Mouse (Mus musculus): ENCODE measurements at regions not wholly inside any gene's neighbourhood (a gene's known extent, or its start where the extent isn't known, plus 50 kb on each side); places are given as distances from the start of the nearest gene placed in this dataset.

DNA sequence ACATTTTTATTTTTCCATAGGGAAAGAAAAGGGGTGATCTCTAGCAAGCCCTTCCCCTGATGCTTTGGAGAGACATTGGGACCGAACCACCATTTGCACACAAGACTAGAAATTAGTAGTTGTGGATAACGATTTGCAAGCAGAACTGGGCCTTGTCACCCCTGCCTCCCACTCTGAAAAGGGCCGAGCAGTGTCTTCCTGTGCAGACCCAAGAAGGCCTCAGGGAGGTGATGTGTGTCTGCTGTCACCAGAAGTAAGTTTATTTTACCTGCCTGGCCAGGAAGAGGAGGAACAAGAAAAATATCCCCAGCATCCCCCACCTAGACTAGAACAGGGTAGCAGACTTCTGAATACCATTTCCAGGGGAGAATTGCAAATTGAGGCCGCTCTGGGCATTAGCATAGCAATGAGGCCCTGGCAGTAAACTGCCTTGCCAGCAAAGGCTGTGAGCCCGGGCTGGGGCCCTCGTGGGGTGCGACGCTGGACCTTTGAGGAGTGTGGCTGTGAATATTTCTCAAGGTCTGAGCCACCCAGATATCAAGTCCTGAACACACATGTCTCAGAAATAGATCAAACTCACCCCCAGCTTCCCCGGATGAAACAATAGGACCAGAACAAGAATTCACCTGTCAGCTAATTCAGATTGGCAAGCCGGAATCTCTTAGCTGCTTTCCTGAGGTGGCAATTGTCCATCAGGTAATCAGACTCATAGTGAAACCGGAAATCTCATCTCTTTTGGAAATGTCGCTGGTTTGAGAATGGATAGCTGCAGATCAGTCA is 470.4 kb downstream of the Vrk1 start:
- DNase-seq (ENCODE audit: low spot score in 2 of 2): no peak

DNA sequence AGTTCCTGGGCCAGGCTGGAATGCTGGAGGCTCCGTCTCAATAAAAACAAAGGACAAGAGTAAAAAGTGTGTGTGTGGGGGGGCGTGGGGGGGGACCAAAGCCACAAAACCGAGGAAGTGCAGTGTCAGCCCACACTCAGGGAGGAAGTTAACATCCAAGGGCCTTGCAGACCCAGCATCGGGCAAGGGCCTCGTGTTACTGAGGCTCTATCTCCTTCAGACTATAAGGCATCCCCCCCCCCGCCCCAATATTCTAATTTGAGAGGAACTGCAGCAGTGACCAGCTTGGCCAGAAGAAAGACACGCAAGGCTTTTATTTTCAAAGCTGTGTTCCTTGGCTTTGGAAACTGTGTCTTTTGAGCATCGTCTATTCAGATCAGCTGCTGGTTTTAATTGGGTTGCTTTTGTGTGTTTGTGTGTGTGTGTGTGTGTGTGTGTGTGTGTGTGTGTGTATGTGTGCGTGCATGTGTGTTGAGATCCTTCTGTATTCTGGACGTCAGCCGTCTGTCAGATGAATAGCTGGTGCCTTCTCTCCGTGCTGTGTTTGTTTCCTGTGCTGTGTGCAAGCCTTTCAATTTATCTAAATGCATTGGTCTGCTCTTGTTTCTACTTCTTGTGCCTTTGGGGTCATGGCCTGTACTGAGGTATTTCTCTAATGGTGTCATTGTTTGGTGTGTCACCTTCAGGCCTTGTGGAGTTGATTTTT is 491.7 kb downstream of the Vrk1 start:
- no peak for DNase-seq (ENCODE audit: low spot score in 2 of 2)

DNA sequence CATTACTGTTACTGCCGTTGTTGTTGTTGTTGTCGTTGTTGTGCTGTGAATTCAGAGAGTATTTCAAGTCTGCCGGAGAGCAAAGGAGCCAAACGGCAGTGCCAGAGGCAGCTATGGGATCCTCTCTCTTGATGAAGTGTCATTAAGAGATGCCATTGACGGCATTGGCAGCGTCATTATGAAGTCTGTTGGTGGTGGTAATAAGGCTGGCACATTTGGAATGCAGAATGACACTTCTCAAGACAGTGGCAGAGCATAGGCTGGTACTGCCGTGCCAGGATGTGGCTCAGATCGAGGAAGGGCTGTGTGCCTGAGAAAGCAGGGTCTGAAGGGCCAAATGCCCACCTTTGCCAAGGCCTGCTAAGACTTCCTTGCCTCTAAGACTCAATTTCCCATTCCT is 494.3 kb downstream of the Vrk1 start:
- DNase-seq (ENCODE audit: low spot score in 2 of 2): no peak

DNA sequence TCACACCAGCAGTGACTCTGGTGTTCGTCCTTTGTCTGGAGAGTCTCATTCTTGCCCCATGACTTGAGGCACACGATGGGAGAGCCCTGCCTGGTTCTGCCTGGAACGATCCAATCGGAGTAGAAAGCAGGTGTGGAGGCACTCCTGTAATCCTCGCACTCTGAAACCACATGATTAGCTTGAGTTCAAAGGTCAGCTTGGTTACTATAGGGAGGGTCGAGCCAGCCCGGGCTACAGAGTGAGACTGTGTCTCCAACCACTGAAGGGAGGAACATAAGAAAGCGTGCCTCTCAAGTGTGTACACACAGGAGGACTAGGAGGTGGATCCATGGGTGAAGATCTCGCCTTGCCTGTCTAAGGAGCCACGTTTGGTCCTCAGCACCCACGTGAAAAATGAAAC is 504.0 kb downstream of the Vrk1 start:
- no peak for DNase-seq (ENCODE audit: low spot score in 2 of 2)

DNA sequence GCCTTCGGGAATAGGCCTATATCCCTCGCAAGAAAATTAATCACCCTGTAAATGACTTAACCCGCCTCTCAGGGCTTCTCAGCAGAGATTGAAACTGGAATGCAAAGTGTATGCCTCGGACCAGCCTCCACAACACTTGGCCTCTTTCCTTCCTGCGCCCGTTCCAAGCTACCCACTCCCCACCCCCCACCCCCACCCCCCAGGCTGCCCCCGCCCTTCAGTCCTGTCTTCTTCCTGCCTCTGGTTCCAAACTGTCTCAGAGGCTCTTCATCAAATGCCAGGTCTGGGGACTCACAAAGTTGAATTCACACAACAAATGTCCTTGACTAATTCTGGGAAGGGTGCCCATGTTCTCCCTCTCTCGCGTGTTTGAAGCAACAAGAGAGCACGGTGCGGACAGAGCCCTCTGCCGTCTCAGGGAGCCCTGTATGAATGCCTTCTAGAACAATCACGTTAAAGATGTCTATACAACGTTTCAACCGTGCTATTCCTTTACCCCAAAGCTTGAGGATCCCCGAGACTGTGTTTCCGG is 505.3 kb downstream of the Vrk1 start:
- DNase-seq (ENCODE audit: low spot score in 2 of 2): no peak

DNA sequence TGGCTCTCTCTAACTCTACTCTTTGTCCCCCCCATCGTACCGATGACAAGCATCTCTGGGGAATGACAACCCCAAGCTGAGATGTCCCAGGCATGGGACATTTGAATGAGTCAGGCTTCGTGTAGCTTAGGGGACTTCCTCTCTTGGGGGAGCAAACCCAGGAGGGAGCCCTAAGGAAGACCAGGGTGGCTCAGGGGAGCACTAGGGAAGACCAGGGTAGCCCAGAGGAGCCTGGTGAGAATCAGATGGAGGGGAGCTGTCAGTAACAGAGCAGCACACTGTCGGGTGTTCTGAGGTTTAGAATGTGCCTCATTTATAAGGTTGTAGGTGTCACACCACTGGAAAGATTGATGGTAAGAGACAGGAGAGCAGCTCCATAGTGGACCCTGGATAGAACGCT is 509.1 kb downstream of the Vrk1 start:
- DNase-seq (ENCODE audit: low spot score in 2 of 2): no peak

DNA sequence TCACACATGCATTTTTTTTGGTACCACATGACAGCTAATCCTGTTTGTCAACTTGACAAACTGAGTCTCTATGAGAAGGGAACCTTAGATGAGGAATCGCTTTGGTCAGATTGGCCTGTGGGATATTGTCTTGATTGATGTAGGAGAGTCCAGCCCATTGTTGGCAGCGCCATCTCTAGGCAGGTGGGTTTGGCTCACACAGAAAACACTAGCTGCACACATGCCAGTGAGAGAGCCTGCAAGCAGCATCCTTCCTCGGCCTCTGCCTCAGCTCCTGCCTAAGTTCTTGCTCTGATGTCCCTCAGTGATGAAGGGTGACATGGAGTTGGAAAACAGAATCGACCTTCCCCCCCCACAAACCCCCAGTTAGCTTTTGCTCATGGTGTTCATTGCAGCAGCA is 514.4 kb downstream of the Vrk1 start:
- no peak for DNase-seq (ENCODE audit: low spot score in 2 of 2)

DNA sequence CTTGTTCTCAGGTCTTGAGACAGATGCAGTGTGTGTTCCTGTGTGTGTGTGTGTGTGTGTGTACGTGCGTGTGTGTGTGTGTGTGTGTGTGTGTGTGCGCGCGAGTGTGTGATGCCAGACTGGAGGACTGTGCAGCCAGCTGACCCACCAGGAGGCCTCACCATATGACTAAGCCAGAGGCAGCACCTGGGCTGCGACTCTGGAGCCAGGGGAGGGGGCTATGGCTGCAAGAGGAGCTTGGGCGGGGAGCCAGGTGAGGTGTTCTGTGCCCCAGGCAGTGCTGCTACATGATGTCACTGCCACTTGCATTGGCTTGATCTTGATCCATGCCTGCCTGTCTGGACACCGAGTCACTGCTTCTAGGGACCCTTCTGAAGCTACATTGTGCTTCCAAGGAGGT is 517.1 kb downstream of the Vrk1 start:
- no peak for DNase-seq (ENCODE audit: low spot score in 2 of 2)

DNA sequence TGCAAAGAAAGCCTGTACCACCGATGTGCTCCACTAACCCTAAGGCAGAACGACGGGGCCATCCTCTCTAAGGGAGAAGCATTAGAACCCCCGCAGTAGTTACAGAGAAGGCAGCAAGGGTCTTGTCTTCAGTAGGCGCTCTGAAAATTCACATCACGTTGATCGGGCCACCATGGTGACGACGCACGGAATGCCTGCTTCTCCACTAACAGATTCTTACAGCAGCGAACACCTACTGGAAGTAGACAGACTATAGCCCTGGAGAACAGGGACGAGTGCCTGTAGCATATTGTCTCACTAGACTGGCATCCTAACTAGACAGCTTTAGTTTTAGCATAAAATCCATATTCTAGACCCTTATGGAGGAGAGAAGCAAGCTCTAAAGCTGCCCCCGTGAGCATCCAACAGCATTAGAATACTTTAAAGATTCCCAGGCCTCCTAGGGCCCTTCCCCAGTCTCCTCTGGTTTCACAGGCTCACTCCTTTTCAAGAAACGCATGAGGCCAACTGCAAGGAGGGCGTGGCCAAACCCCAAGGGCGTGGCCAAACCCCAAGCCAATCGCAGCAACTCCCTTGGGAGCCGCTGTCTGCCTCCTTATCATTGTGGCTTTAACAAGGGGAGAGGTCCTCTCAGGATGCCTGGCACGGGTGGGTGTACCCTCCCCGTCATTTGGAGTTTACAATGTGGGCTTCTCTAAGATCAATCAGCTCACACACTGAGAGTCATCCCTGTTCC is 517.8 kb downstream of the Vrk1 start:
- DNase-seq (ENCODE audit: low spot score in 2 of 2): no peak

DNA sequence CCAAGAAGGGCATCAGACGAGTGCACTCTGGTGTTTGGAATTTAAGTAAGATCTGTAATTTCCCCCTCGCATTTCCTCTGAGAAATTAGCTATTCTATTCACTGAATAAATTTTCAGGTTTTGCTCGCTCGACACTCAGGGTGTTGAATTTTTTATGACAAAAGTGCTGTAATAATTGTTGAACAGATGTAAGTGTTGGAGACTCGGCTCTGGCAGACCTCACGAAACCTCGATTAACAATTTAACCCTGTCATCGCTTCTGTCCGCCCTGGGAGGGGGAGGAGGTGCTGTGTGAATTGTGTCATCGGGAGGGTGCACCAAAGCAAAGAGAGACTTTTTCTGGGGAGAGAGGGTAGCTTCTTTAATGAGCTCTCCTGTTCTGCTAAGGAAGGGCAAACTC is 518.5 kb downstream of the Vrk1 start:
- no peak for DNase-seq (ENCODE audit: low spot score in 2 of 2)

DNA sequence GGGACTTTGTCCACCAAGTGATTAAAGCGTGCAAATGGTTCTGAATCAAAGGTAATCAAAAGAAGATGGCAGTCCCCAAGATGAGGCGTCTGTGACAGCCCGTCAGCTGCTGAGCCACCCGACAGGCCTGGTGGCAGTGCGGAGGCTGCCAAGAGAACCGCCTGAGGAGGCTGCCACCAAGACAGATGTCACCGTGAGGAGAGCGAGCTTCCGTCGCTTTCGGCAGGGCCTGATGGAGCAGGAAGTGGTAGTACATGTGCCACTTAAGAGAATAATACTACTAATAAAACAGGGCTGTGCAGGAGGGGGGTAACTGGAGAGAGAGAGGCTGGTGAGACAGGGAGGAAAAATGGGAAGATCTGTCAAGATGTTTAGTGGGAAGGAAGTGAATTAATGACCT is 519.1 kb downstream of the Vrk1 start:
- DNase-seq (ENCODE audit: low spot score in 2 of 2): no peak

DNA sequence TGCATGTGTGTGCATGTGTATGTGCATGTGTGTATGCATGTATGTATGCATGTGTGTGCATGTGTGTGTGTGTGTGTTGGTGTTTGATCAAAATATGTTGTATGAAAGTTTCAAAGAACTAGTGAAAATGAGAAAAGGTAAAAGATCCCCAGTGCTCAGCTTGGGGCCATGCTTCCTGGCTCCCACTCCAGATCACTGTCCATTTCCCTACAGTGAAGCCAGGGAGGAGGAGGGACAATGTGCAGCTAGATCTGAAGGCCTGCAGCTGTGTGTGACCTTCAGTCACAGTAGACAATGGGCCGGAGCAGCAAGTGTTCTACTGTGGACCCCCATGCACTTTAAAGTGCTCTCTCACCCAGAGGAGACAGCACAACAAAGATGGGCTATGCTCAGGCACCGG is 525.1 kb downstream of the Vrk1 start:
- no peak for DNase-seq (ENCODE audit: low spot score in 2 of 2)

DNA sequence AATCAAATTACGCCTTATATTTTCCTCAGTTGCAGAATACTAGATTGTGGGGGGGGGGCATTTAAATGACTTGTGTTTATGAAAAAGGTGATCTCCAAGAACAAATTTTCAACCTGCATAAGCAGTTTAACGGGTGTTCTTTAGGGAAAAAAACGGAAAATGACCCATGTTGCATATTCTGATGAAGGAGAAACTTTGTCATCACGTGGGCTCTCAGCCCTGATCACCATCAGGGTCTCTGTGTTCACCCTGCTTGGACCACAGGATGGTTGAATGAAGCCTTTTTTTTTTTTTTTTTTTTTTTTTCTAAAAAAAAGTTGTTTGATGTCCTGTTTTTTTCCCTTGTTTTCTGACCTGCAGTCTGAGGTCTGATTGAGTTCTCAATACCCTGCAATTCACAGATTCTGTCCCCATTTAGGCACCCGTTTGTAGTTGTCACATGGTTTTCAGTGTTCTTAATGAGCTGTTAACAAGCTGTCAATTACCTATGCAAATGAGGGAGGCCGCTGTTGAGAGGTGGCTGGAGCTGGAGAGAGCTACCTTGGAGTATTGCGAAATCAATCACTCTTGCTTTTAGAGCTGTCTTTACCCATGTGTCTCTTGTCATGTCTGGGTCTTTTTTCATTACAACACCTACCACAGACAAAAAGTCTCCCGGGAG is 525.7 kb downstream of the Vrk1 start:
- DNase-seq (ENCODE audit: low spot score in 2 of 2): no peak

DNA sequence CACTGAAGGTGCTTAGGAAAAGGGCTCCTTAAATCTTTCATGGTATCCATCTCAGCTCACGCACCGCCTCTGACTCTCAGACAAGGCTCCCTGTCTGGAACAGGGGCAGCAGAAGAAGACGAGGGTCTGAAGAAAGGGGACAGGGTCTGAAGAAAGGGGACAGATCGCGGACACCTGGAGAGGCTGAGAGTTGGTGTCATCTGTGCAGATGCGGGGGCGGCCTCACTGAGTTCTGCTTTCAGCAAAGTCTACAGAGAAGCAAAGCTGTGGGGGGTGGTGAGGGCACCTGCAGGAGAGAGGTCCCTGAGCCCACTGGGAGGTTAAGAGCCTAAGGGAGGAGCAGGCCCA is 526.2 kb downstream of the Vrk1 start:
- DNase-seq (ENCODE audit: low spot score in 2 of 2): no peak

DNA sequence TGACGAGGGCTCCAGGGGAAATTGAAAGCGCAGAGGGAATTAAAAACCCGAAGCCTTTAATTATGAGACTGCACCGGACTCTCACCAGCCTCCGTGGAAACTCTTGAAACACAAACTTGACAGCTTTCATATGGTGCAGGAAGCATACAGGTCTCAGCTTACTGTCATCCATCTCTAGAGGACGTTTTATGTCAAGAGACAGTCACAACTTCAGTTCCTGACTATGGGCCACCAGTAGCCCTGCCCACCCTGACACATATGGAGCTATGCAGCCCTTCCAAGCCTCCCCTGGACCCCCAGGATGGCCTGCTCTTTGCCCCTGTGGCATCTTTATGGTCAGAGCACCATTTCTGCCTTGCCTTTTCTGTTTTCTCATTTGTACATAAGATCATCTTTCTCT is 530.0 kb downstream of the Vrk1 start:
- no peak for DNase-seq (ENCODE audit: low spot score in 2 of 2)

DNA sequence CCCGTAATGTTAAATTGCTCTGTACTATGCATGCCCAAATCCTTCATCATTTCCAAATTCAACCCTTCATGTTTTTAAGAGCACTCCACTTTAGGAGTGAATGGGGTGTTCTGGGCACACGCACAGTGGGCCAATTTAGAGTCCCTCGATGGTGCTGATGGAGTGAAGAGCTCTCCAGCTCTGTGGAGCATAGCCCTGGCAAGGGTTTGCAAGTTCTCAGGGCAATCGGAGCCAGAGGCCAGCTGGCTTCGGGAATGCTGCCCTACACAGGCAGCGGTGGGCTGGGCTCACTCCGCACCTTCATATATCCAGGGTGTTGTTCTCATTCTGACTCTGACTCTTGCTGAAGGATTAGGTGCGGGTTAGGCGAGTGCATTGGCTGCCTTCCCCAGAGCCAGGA is 549.5 kb downstream of the Vrk1 start:
- DNase-seq (ENCODE audit: low spot score in 2 of 2): no peak

DNA sequence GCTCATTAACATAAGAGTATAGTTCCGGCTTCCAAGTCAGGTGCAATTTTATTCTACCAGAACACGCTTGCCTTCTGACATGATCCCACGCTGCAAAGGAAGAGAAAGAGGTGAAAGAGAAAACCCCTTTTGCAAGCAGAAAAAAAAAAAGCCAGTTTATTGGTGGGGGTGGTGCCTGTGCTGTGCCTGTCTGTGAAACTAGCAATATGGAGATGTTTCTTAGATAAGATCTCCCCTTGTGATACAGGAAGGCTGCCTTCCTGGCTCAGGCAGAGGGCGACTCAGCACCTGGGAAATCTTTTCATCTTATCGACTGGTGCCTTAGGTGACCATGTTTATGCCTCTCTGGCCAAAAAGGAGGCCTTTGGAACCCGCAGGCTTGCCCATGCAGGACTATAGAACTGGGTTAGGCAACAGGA is 555.2 kb downstream of the Vrk1 start:
- no peak for DNase-seq (ENCODE audit: low spot score in 2 of 2)

DNA sequence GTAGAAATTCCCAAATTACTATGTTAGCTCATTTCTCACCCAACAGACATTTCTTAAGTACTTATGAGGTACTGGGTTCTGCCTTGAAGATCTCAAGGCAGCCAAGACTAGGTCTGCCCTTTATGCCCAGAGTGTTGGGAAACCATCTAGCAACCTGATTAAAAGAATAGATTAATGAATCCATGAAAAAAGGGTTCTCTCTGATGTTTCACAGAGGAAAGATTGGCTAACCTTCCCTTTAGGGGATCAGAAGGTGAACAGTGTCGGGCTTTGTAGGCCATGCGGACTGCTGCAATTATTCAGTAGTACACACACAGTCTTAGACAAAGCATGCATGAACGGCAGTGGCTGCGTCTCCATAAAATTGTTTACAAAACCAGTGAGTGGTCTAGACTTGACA is 556.3 kb downstream of the Vrk1 start:
- no peak for DNase-seq (ENCODE audit: low spot score in 2 of 2)

DNA sequence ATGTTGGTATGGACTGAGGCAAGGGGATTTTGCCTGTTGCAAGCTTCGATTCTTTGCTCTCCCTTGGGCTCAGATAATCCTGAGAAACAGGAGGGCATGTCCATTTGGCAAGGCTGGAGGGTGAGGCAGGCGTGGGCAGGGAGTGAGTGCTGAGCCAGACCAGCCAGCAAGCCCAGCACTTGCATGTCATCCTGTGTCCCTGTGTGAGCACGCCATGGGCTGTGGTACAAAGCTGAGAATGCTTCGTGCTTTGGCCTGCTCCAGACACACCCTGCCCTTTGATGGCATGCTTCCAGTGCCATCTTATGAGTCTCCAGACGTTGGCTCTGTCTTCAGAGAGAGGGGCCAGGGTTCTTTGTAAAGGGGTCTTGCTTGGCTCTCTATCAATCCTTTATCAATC is 557.1 kb downstream of the Vrk1 start:
- no peak for DNase-seq (ENCODE audit: low spot score in 2 of 2)

DNA sequence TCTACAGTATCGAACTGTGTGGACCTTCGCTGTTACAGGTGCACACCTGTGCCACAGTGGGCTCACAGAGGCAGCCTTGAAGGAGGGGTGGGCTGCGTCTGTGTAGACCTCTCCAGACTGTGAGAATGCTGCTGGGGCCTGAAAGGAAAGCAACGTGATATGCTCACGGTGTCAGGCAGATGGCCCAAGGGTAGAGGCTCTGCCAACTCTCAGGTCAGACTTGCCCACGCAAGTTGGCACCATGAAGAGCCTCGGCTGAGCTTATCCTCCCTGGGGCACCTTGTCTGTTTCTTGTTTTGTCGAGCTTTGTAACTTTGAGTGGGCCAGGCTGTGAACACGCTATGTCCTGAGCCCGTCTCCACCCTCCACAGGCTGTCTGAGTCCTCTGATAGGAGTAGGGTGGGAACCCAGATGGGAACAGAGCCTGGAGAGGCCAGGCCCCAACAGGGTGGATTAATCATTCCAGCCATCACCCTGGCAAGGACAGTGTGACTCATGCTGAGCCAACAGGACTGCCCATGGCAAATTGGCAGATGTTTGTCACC is 558.6 kb downstream of the Vrk1 start:
- no peak for DNase-seq (ENCODE audit: low spot score in 2 of 2)

DNA sequence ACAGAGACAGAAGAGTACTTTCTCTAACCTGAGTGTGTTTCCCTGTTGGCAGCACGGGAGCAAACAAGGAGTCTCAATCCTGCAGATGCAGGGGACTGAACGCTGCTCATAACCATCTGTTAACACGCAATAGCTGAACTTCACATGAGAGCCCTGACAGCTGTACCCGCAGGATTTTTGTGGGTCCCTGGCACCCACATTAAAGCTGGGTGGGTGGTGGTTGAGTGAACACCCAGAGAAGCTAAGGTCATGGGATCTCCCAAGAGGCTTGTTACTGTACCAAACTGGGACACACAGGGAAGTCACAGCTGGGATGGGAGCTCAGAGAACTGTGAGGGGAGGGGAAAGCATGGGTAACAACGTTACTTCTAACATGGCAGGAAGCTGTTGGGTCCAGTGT is 562.9 kb downstream of the Vrk1 start:
- DNase-seq (ENCODE audit: low spot score in 2 of 2): no peak

DNA sequence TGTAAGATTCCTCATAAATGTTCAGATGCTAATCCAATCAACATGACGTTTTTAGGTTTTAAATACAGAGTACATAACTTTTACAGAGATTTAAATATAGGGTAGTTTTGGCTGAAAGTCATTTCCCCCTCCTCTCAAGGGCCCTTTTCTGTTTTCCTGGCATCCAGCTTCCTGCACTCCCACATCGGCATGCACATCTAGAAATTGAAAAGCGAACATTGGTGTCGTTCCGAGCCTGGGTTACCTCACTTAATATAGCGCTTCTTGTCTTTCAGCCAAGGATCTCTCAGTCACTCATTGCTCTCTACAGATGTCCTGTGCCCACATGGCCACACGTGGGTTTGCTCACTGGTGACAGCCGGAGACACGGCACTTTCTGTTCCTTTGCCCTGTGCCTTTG is 572.7 kb downstream of the Vrk1 start:
- peak; percentile 9 to 15 for DNase-seq (ENCODE audit: low spot score in 2 of 2)
